Mouse (Mus musculus) heart, postnatal 0 days (tissue): Measurements from ENCODE around the gene Msto1.
"Not testable (repeated sequence)": the region's sequence is repeated elsewhere in the genome, so short reads cannot be mapped to it uniquely, and the experiment has no call there.

Experiments used
- CTCF ChIP-seq: IDR thresholded peaks from 2 replicates; pipeline ENCODE4 v1.5.1; 2016; ENCODE audit warnings: antibody characterized with exemption, control low read depth, low read depth
- EP300 ChIP-seq: IDR thresholded peaks from 2 replicates; pipeline ENCODE4 v1.6.1; 2016; ENCODE audit warnings: antibody characterized with exemption, low read depth

DNA sequence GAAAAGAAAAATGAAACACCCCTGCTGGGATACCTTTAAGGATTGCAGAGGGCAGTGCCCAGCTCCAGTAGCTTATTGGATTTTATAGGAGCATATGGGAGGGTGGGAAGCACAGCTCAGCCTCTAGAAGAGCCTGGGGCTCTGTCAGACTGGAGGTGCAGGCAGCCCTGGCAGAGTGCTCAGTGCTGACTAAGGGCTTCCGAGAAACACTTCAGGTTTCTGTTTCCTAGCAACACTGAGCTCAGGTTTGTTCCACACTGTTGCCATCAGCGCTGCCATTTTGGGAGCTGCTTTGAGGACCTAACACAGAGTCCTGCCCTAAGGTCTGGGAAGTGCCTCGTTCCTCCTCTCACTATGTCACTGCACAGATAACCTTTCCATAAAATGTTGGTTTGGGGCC, 47.1 kb downstream of the Msto1 start:
- not testable (repeated sequence) for TF ChIP-seq CTCF, EP300
